Mouse (Mus musculus): ENCODE data around the gene Kmt2d. TPM values are rescaled to one million over a fixed set of nuclear protein-coding genes. Genes with fewer than 3 reads are reported as not detected.

Gene Kmt2d
- total and polyA plus RNA-seq, 3 experiments, result 22.1 to 150 (median 57.8) TPM

GRCm38 (mm10) chr15:98796803-98797595, 74.0 kb downstream of the Kmt2d start:
- Histone ChIP-seq H3K27me3 (ENCODE audit: insufficient read depth, low read length) (peaks cover 84% of the 10 kb centered on the region), H3K9me3 (replicated peaks) (peaks cover 6% of the 10 kb centered on the region), H3K36me3 (replicated peaks) (no peaks in the 10 kb centered on the region), H3K4me1 (ENCODE audit: insufficient read depth, low read depth, low read length) (peaks cover 6% of the 10 kb centered on the region; the same call in 1 of the 2 replicates), H3K4me3 (ENCODE audit: low read depth, low read length) (no peak overlapping the region)
- DNase-seq (ENCODE audit: low spot score) (no peak), ATAC-seq (ENCODE audit: extremely low read depth, insufficient number of reproducible peaks, low FRiP score, poor library complexity, severe bottlenecking) (no peak)
- TF ChIP-seq POLR2AphosphoS5 (IDR thresholded peaks at IDR 0.05; ENCODE audit: insufficient replicate concordance, low read depth, low read length) (no peak), GATA2 (IDR thresholded peaks at IDR 0.05; ENCODE audit: borderline replicate concordance, low read depth, low read length) (no peak), CTCF (IDR thresholded peaks at IDR 0.05; ENCODE audit: low read depth, low read length) (no peak), GATA1 (IDR thresholded peaks at IDR 0.05; ENCODE audit: borderline replicate concordance, low read length) (no peak), TAL1 (conservative IDR thresholded peaks at IDR 0.05; ENCODE audit: low read depth, low read length) (no peak)

- peaks cover 6% of the 10 kb centered on the region for H3K9me3 ChIP-seq (replicated peaks)
- H3K4me3 ChIP-seq (ENCODE audit: low read depth, low read length), result no peak overlapping the region
- peaks cover 87% of the 10 kb centered on the region for H3K27me3 ChIP-seq (ENCODE audit: insufficient read depth, low read length)
- DNase-seq (ENCODE audit: low spot score) (no peak), ATAC-seq (ENCODE audit: extremely low read depth, insufficient number of reproducible peaks, low FRiP score, poor library complexity, severe bottlenecking) (no peak)
- no peak for TF ChIP-seq POLR2AphosphoS5 (IDR thresholded peaks at IDR 0.05; ENCODE audit: insufficient replicate concordance, low read depth, low read length)
- no peak for TF ChIP-seq GATA1 (IDR thresholded peaks at IDR 0.05; ENCODE audit: borderline replicate concordance, low read length)
- TF ChIP-seq TAL1 (conservative IDR thresholded peaks at IDR 0.05; ENCODE audit: low read depth, low read length), result no peak
- TF ChIP-seq GATA2 (IDR thresholded peaks at IDR 0.05; ENCODE audit: borderline replicate concordance, low read depth, low read length), result no peak
- TF ChIP-seq CTCF (IDR thresholded peaks at IDR 0.05; ENCODE audit: low read depth, low read length), result no peak
- peaks cover 19% of the 10 kb centered on the region for H3K4me1 ChIP-seq (ENCODE audit: insufficient read depth, low read depth, low read length)
- no peaks in the 10 kb centered on the region for H3K36me3 ChIP-seq (replicated peaks)
These were observed 77.8 kb downstream of the Kmt2d start for GRCm38 (mm10) chr15:98793141-98793698.

- Histone ChIP-seq H3K27me3 (ENCODE audit: insufficient read depth, low read length) (peaks cover 86% of the 10 kb centered on the region), H3K4me3 (ENCODE audit: low read depth, low read length) (peak overlapping the region; percentile 36; the same call in 1 of the 2 replicates), H3K36me3 (replicated peaks) (no peaks in the 10 kb centered on the region), H3K4me1 (ENCODE audit: insufficient read depth, low read depth, low read length) (peaks cover 19% of the 10 kb centered on the region), H3K9me3 (replicated peaks) (peaks cover 6% of the 10 kb centered on the region)
- no peak for TF ChIP-seq GATA2 (IDR thresholded peaks at IDR 0.05; ENCODE audit: borderline replicate concordance, low read depth, low read length)
- TF ChIP-seq GATA1 (IDR thresholded peaks at IDR 0.05; ENCODE audit: borderline replicate concordance, low read length), result no peak
- TF ChIP-seq TAL1 (conservative IDR thresholded peaks at IDR 0.05; ENCODE audit: low read depth, low read length), result no peak
- no peak for TF ChIP-seq POLR2AphosphoS5 (IDR thresholded peaks at IDR 0.05; ENCODE audit: insufficient replicate concordance, low read depth, low read length)
- no peak for TF ChIP-seq CTCF (IDR thresholded peaks at IDR 0.05; ENCODE audit: low read depth, low read length)
- DNase-seq (ENCODE audit: low spot score) (no peak), ATAC-seq (ENCODE audit: extremely low read depth, insufficient number of reproducible peaks, low FRiP score, poor library complexity, severe bottlenecking) (no peak)
These were observed 78.6 kb downstream of the Kmt2d start for GRCm38 (mm10) chr15:98792233-98793020.

- Histone ChIP-seq H3K9me3 (replicated peaks) (peaks cover 6% of the 10 kb centered on the region), H3K27me3 (ENCODE audit: insufficient read depth, low read length) (peaks cover 81% of the 10 kb centered on the region), H3K4me3 (ENCODE audit: low read depth, low read length) (no peak overlapping the region), H3K36me3 (replicated peaks) (no peaks in the 10 kb centered on the region), H3K4me1 (ENCODE audit: insufficient read depth, low read depth, low read length) (peaks cover 19% of the 10 kb centered on the region)
- TF ChIP-seq CTCF (IDR thresholded peaks at IDR 0.05; ENCODE audit: low read depth, low read length) (no peak), GATA2 (IDR thresholded peaks at IDR 0.05; ENCODE audit: borderline replicate concordance, low read depth, low read length) (no peak), TAL1 (conservative IDR thresholded peaks at IDR 0.05; ENCODE audit: low read depth, low read length) (no peak), POLR2AphosphoS5 (IDR thresholded peaks at IDR 0.05; ENCODE audit: insufficient replicate concordance, low read depth, low read length) (no peak), GATA1 (IDR thresholded peaks at IDR 0.05; ENCODE audit: borderline replicate concordance, low read length) (no peak)
- ATAC-seq (ENCODE audit: extremely low read depth, insufficient number of reproducible peaks, low FRiP score, poor library complexity, severe bottlenecking) (no peak), DNase-seq (ENCODE audit: low spot score) (no peak)
These were observed 79.2 kb downstream of the Kmt2d start for GRCm38 (mm10) chr15:98791771-98792170.

GRCm38 (mm10) chr15:98791221-98791620, 79.8 kb downstream of the Kmt2d start:
- no peak for TF ChIP-seq TAL1 (conservative IDR thresholded peaks at IDR 0.05; ENCODE audit: low read depth, low read length)
- no peak for TF ChIP-seq POLR2AphosphoS5 (IDR thresholded peaks at IDR 0.05; ENCODE audit: insufficient replicate concordance, low read depth, low read length)
- TF ChIP-seq GATA1 (IDR thresholded peaks at IDR 0.05; ENCODE audit: borderline replicate concordance, low read length), result no peak
- TF ChIP-seq GATA2 (IDR thresholded peaks at IDR 0.05; ENCODE audit: borderline replicate concordance, low read depth, low read length), result no peak
- no peak for TF ChIP-seq CTCF (IDR thresholded peaks at IDR 0.05; ENCODE audit: low read depth, low read length)
- H3K9me3 ChIP-seq (replicated peaks), result peaks cover 6% of the 10 kb centered on the region
- no peak for DNase-seq (ENCODE audit: low spot score)
- H3K27me3 ChIP-seq (ENCODE audit: insufficient read depth, low read length), result peaks cover 75% of the 10 kb centered on the region
- peaks cover 19% of the 10 kb centered on the region for H3K4me1 ChIP-seq (ENCODE audit: insufficient read depth, low read depth, low read length)
- H3K36me3 ChIP-seq (replicated peaks), result no peaks in the 10 kb centered on the region
- H3K4me3 ChIP-seq (ENCODE audit: low read depth, low read length), result no peak overlapping the region
- no peak for ATAC-seq (ENCODE audit: extremely low read depth, insufficient number of reproducible peaks, low FRiP score, poor library complexity, severe bottlenecking)
